Mouse (Mus musculus) hindbrain, embryonic 10.5 days (tissue): Measurements from ENCODE around the gene Ube3b. TPM values are rescaled to one million over a fixed set of nuclear protein-coding genes. Genes with fewer than 3 reads are reported as not detected.

Experiments
- DNase-seq: peaks from one replicate; pipeline ENCODE4 v3.0.0-alpha.2; 2017; ENCODE audit warnings: low spot score
- H3K27ac ChIP-seq: fragments of 300-500 bp; sonication (generic); 2 replicates; pipeline ENCODE4 v1.5.1; 2016; ENCODE audit warnings: mild to moderate bottlenecking, moderate library complexity
- H3K27me3 ChIP-seq: fragments of 300-500 bp; sonication (generic); 2 replicates; pipeline ENCODE4 v1.6.1; 2016; ENCODE audit warnings: mild to moderate bottlenecking; ENCODE audit not compliant: poor library complexity, insufficient read depth, severe bottlenecking
- H3K36me3 ChIP-seq: fragments of 300-500 bp; sonication (generic); 2 replicates; pipeline ENCODE4 v1.6.1; 2016; ENCODE audit warnings: mild to moderate bottlenecking, moderate library complexity
- H3K4me1 ChIP-seq: fragments of 300-500 bp; sonication (generic); replicated peaks from 2 replicates; pipeline ENCODE4 v1.6.1; 2016; ENCODE audit warnings: mild to moderate bottlenecking
- H3K4me3 ChIP-seq: fragments of 300-500 bp; sonication (generic); 2 replicates; pipeline ENCODE4 v1.5.1; 2016; ENCODE audit warnings: mild to moderate bottlenecking, moderate library complexity
- H3K9me3 ChIP-seq: fragments of 300-500 bp; sonication (generic); 2 replicates; pipeline ENCODE4 v1.6.1; 2016; ENCODE audit warnings: mild to moderate bottlenecking, moderate library complexity
- WGBS: fragments of 180-500 bp; shearing (Covaris S2); methylation state at CpG from one replicate; pipeline ENCODE4 v1.1.7; 2016; 5-methylcytosine and 5-hydroxymethylcytosine counted together
- polyA plus RNA-seq: library from polyadenylated mRNA; unstranded; fragments of >200 nt; fragmentation: Nextera tagmentation; extraction: Ambion mirVana; gene quantifications from 2 replicates; pipeline ENCODE4 v1.2.1, GENCODE M21; 2016

Ube3b gene
- polyA plus RNA-seq, 1 experiment from 2014 or later = 56.2 TPM

- Histone ChIP-seq H3K4me3 (no peak overlapping the region), H3K27ac (peak overlapping the region; percentile 36; the same call in 1 of the 2 replicates), H3K36me3 (peaks cover 37% of the 10 kb centered on the region), H3K4me1 (peaks cover 33% of the 10 kb centered on the region), H3K27me3 (peaks cover 5% of the 10 kb centered on the region; the same call in 1 of the 2 replicates), H3K9me3 (no peaks in the 10 kb centered on the region)
- DNase-seq = no peak
- 73% methylated on average over 9 of the region's 9 CpGs for WGBS
These were observed 75.9 kb downstream of the Ube3b start for GRCm38 (mm10) chr5:114456287-114456686.

- peaks cover 5% of the 10 kb centered on the region; the same call in 1 of the 2 replicates for H3K27me3 ChIP-seq
- no peak overlapping the region for H3K27ac ChIP-seq
- H3K4me3 ChIP-seq = no peak overlapping the region
- H3K36me3 ChIP-seq = peaks cover 29% of the 10 kb centered on the region
- DNase-seq = no peak
- 87% methylated on average over 16 of the region's 16 CpGs for WGBS
- H3K4me1 ChIP-seq = peaks cover 41% of the 10 kb centered on the region
- H3K9me3 ChIP-seq = no peaks in the 10 kb centered on the region
These were observed 76.7 kb downstream of the Ube3b start for GRCm38 (mm10) chr5:114456995-114457605.

- peak; percentile 89 for DNase-seq
- 0 out of 2 replicates have a peak, but pooled peaks cover 3% of the 10 kb centered on the region for H3K36me3 ChIP-seq
- peaks cover 5% of the 10 kb centered on the region; the same call in 1 of the 2 replicates for H3K27me3 ChIP-seq
- H3K4me1 ChIP-seq = peaks cover 66% of the 10 kb centered on the region
- H3K9me3 ChIP-seq = no peaks in the 10 kb centered on the region
- H3K27ac ChIP-seq = peak overlapping the region; percentile 68
- no peak overlapping the region for H3K4me3 ChIP-seq
- WGBS = 8% methylated on average over 7 of the region's 7 CpGs
These were observed 80.8 kb downstream of the Ube3b start for GRCm38 (mm10) chr5:114461238-114461637.

GRCm38 (mm10) chr5:114462067-114463040 lies 81.9 kb downstream of the Ube3b start:
- no peak overlapping the region for H3K4me3 ChIP-seq
- no peaks in the 10 kb centered on the region for H3K9me3 ChIP-seq
- H3K36me3 ChIP-seq = no peaks in the 10 kb centered on the region
- H3K27me3 ChIP-seq = peaks cover 5% of the 10 kb centered on the region; the same call in 1 of the 2 replicates
- WGBS = 83% methylated on average over 24 of the region's 24 CpGs
- H3K27ac ChIP-seq = peak overlapping the region; percentile 68
- peaks cover 74% of the 10 kb centered on the region for H3K4me1 ChIP-seq
- no peak for DNase-seq

GRCm38 (mm10) chr5:114464561-114464960 lies 84.2 kb downstream of the Ube3b start:
- DNase-seq = no peak
- Histone ChIP-seq H3K4me3 (no peak overlapping the region), H3K4me1 (peaks cover 89% of the 10 kb centered on the region), H3K27me3 (peaks cover 11% of the 10 kb centered on the region), H3K9me3 (no peaks in the 10 kb centered on the region), H3K27ac (peak overlapping the region; percentile 90), H3K36me3 (no peaks in the 10 kb centered on the region)
- WGBS = 76% methylated on average over 2 of the region's 2 CpGs

GRCm38 (mm10) chr5:114465641-114466040 lies 85.2 kb downstream of the Ube3b start:
- 60% methylated on average over 7 of the region's 7 CpGs for WGBS
- H3K4me1 ChIP-seq = peaks cover 86% of the 10 kb centered on the region

GRCm38 (mm10) chr5:114467019-114467418 lies 86.6 kb downstream of the Ube3b start:
- H3K9me3 ChIP-seq = 0 out of 2 replicates have a peak, but pooled peaks cover 4% of the 10 kb centered on the region
- peaks cover 13% of the 10 kb centered on the region for H3K27me3 ChIP-seq
- peak overlapping the region; percentile 90 for H3K27ac ChIP-seq
- H3K4me1 ChIP-seq = peaks cover 74% of the 10 kb centered on the region
- H3K4me3 ChIP-seq = peak overlapping the region; percentile 37
- DNase-seq = no peak
- no peaks in the 10 kb centered on the region for H3K36me3 ChIP-seq
- WGBS = under 1% methylated on average over 11 of the region's 11 CpGs

More at GRCm38 (mm10) chr5:114465641-114466040, 85.2 kb downstream of the Ube3b start:
- peak overlapping the region; percentile 90 for H3K27ac ChIP-seq
- H3K36me3 ChIP-seq = no peaks in the 10 kb centered on the region
- H3K9me3 ChIP-seq = no peaks in the 10 kb centered on the region
- peak; percentile 62 for DNase-seq
- H3K4me3 ChIP-seq = peak overlapping the region; percentile 18; the same call in 1 of the 2 replicates
- H3K27me3 ChIP-seq = peaks cover 13% of the 10 kb centered on the region

- Histone ChIP-seq H3K4me3 (peak overlapping the region; percentile 37), H3K9me3 (0 out of 2 replicates have a peak, but pooled peaks cover 4% of the 10 kb centered on the region), H3K27me3 (peaks cover 13% of the 10 kb centered on the region), H3K36me3 (no peaks in the 10 kb centered on the region), H3K27ac (peak overlapping the region; percentile 90), H3K4me1 (peaks cover 69% of the 10 kb centered on the region)
- peak; percentile 95 for DNase-seq
- 0% methylated on average over 7 of the region's 13 CpGs for WGBS
These were observed 87.0 kb downstream of the Ube3b start for GRCm38 (mm10) chr5:114467430-114467829.

- Histone ChIP-seq H3K36me3 (no peaks in the 10 kb centered on the region), H3K27ac (peak overlapping the region; percentile 90), H3K4me3 (peak overlapping the region; percentile 37), H3K9me3 (0 out of 2 replicates have a peak, but pooled peaks cover 4% of the 10 kb centered on the region), H3K27me3 (peaks cover 18% of the 10 kb centered on the region), H3K4me1 (peaks cover 69% of the 10 kb centered on the region)
- 51% methylated on average over 4 of the region's 4 CpGs for WGBS
- no peak for DNase-seq
These were observed 87.6 kb downstream of the Ube3b start for GRCm38 (mm10) chr5:114468007-114468406.

- no peak overlapping the region for H3K4me3 ChIP-seq
- peaks cover 69% of the 10 kb centered on the region for H3K4me1 ChIP-seq
- peaks cover 28% of the 10 kb centered on the region for H3K27me3 ChIP-seq
- 0 out of 2 replicates have a peak overlapping the region, but pooled peaks have one; percentile 8 for H3K27ac ChIP-seq
- DNase-seq = no peak
- 0 out of 2 replicates have a peak, but pooled peaks cover 4% of the 10 kb centered on the region for H3K9me3 ChIP-seq
- 81% methylated on average over 3 of the region's 3 CpGs for WGBS
- H3K36me3 ChIP-seq = no peaks in the 10 kb centered on the region
These were observed 90.0 kb downstream of the Ube3b start for GRCm38 (mm10) chr5:114470359-114470758.
